Mouse (Mus musculus): ENCODE measurements around the gene Abcb1a.

GRCm38 (mm10) chr5:8737062-8737461, 77.2 kb downstream of the Abcb1a start:
- TF ChIP-seq POLR2A (IDR thresholded peaks at IDR 0.05; ENCODE audit: insufficient read depth, low read length) (no peak), CTCF (IDR thresholded peaks at IDR 0.05; ENCODE audit: low read depth, low read length) (no peak), EP300 (IDR thresholded peaks at IDR 0.05; ENCODE audit: insufficient read depth, low read depth, low read length) (no peak)
